10 mouse cellular contexts compared by ENCODE assay signal in the genomic region with DNA sequence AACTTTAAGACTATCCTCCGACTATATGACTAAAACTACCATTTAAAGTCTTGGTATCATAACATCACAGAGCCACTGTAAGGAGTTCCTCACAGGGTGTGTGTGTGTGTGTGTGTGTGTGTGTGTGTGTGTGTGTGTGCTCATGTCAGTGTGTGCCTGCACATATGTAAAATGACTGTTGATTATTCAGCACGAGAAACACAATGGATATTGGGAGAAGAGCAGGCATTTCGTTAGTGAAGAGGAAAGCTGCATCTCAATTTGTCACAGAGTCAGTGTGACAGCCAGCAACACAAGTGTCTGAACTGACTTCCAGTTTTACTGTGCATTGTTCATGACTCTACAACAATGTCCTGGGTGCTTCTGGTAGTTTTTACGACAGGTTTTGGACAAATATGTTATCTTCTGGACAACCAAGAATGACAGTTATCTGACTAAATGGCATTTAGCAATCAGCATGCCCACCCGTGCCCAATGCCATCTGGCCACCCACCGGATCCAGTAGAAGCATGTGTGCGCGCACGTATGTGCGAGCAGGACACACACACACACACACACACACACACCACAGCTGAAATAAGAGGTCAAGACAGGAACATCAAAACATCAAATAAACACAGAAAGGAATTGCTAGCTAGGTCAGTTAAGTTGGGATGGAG. TPM values are rescaled to one million over a fixed set of nuclear protein-coding genes. Genes with fewer than 3 reads are reported as not detected.
DNase-seq lines count a peak whose midpoint lies in the region; ATAC-seq and TF ChIP-seq lines count a peak whose summit lies in the region.
"Had no signal": no experiment of that assay in that cellular context is flagged by ENCODE, and none has a peak within 500 bp of the region (broad histone marks: within the 10 kb centered on the region; RNA-seq: fewer than 3 reads in every experiment).

No protein-coding gene starts in this region.

- no peaks in the 10 kb centered on the region for H3K36me3 ChIP-seq in heart, embryonic 13.5 days
- H3K36me3 ChIP-seq in embryonic facial prominence, embryonic 15.5 days, result no peaks in the 10 kb centered on the region
- no peaks in the 10 kb centered on the region for H3K36me3 ChIP-seq in intestine, embryonic 16.5 days (ENCODE audit: control insufficient read depth, insufficient read depth, low read length)
- no peaks in the 10 kb centered on the region for H3K36me3 ChIP-seq in midbrain, embryonic 16.5 days (ENCODE audit: control insufficient read depth, insufficient read depth, low read length)
- H3K36me3 ChIP-seq in thymus, adult 2 months (ENCODE audit: control insufficient read depth, insufficient read depth, low read length), result no peaks in the 10 kb centered on the region
- H3K36me3 ChIP-seq: G1E had no signal

- no peak for DNase-seq in heart, adult 8-10 months (ENCODE audit: low spot score)
- DNase-seq in thymus, adult 2 months, result no peak
- no peak for DNase-seq in adrenal gland, postnatal 14 days
- DNase-seq in right cerebral cortex, adult 2 months (ENCODE audit: low spot score in 2 of 2), result no peak

- H3K4me2 ChIP-seq in heart, embryonic 13.5 days, result peak overlapping the region; percentile 89
- H3K4me2 ChIP-seq in embryonic facial prominence, embryonic 15.5 days (replicated peaks), result 0 out of 2 replicates have a peak overlapping the region, but pooled peaks have one; percentile 99
- H3K4me2 ChIP-seq in intestine, embryonic 16.5 days (ENCODE audit: low read depth, low read length), result peak overlapping the region; percentile 94; the same call in 1 of the 2 replicates
- H3K4me2 ChIP-seq in midbrain, embryonic 16.5 days (ENCODE audit: low read length), result peak overlapping the region; percentile 95

- 68% methylated on average over 10 of the region's 10 CpGs for WGBS in heart, embryonic 13.5 days
- WGBS in embryonic facial prominence, embryonic 15.5 days, result 68% methylated on average over 10 of the region's 10 CpGs
- WGBS in intestine, embryonic 16.5 days, result 75% methylated on average over 10 of the region's 10 CpGs
- WGBS in midbrain, embryonic 16.5 days, result 41% methylated on average over 10 of the region's 10 CpGs
- WGBS in thymus, adult 2 months, result 87% methylated on average over 10 of the region's 10 CpGs

- H3K4me1 ChIP-seq in heart, embryonic 13.5 days, result no peaks in the 10 kb centered on the region
- H3K4me1 ChIP-seq in embryonic facial prominence, embryonic 15.5 days, result peaks cover 8% of the 10 kb centered on the region; the same call in 1 of the 2 replicates
- no peaks in the 10 kb centered on the region for H3K4me1 ChIP-seq in intestine, embryonic 16.5 days (ENCODE audit: control insufficient read depth, insufficient read depth, low read length)
- H3K4me1 ChIP-seq in midbrain, embryonic 16.5 days (ENCODE audit: control insufficient read depth, insufficient read depth, low read length), result peaks cover 5% of the 10 kb centered on the region
- no peaks in the 10 kb centered on the region; the same call in 1 of the 2 replicates for H3K4me1 ChIP-seq in thymus, adult 2 months (replicated peaks; ENCODE audit: control insufficient read depth, insufficient read depth, low read length)

- no peak overlapping the region for H3K27ac ChIP-seq in heart, embryonic 13.5 days (replicated peaks)
- no peak overlapping the region for H3K27ac ChIP-seq in embryonic facial prominence, embryonic 15.5 days (replicated peaks)
- no peak overlapping the region for H3K27ac ChIP-seq in intestine, embryonic 16.5 days (ENCODE audit: low read length)
- H3K27ac ChIP-seq in midbrain, embryonic 16.5 days (ENCODE audit: low read length), result no peak overlapping the region
- H3K27ac ChIP-seq in thymus, adult 2 months (ENCODE audit: control insufficient read depth, insufficient read depth, low read length), result no peak overlapping the region
- H3K27ac ChIP-seq: macrophage had no signal

- TF ChIP-seq POLR2A in thymus, adult 2 months (IDR thresholded peaks at IDR 0.05; ENCODE audit: control insufficient read depth, extremely low read depth, insufficient read depth, low read length, poor library complexity), result no peak

- ATAC-seq in heart, embryonic 13.5 days (ENCODE audit: extremely low read depth, insufficient number of reproducible peaks, low FRiP score, low TSS enrichment), result no peak
- ATAC-seq in embryonic facial prominence, embryonic 15.5 days (ENCODE audit: insufficient number of reproducible peaks, low FRiP score, low TSS enrichment, low read depth), result no peak
- ATAC-seq in intestine, embryonic 16.5 days, result no peak
- no peak for ATAC-seq in midbrain, embryonic 16.5 days

- H3K27me3 ChIP-seq in heart, embryonic 13.5 days (replicated peaks), result no peaks in the 10 kb centered on the region
- H3K27me3 ChIP-seq in embryonic facial prominence, embryonic 15.5 days, result no peaks in the 10 kb centered on the region
- no peaks in the 10 kb centered on the region for H3K27me3 ChIP-seq in intestine, embryonic 16.5 days (replicated peaks; ENCODE audit: control insufficient read depth, insufficient read depth, low read length)
- H3K27me3 ChIP-seq in midbrain, embryonic 16.5 days (ENCODE audit: control insufficient read depth, insufficient read depth, low read depth, low read length), result no peaks in the 10 kb centered on the region
- peaks cover 4% of the 10 kb centered on the region; the same call in 1 of the 2 replicates for H3K27me3 ChIP-seq in thymus, adult 2 months (ENCODE audit: control insufficient read depth, insufficient read depth, low read length)

- TF ChIP-seq CTCF in thymus, adult 2 months (IDR thresholded peaks at IDR 0.05; ENCODE audit: borderline replicate concordance, control insufficient read depth, extremely low read depth, insufficient read depth, low read length, poor library complexity), result no peak

- no peak overlapping the region for H3K9ac ChIP-seq in heart, embryonic 13.5 days
- H3K9ac ChIP-seq in embryonic facial prominence, embryonic 15.5 days, result no peak overlapping the region
- no peak overlapping the region for H3K9ac ChIP-seq in intestine, embryonic 16.5 days (ENCODE audit: low read depth, low read length)
- 0 out of 2 replicates have a peak overlapping the region, but pooled peaks have one; percentile 2 for H3K9ac ChIP-seq in midbrain, embryonic 16.5 days (ENCODE audit: low read depth, low read length)

- H3K4me3 ChIP-seq in heart, embryonic 13.5 days, result peak overlapping the region; percentile 83
- H3K4me3 ChIP-seq in embryonic facial prominence, embryonic 15.5 days (replicated peaks), result peak overlapping the region; percentile 71; the same call in 1 of the 2 replicates
- peak overlapping the region; percentile 73; the same call in 1 of the 2 replicates for H3K4me3 ChIP-seq in intestine, embryonic 16.5 days (ENCODE audit: low read length)
- peak overlapping the region; percentile 89 for H3K4me3 ChIP-seq in midbrain, embryonic 16.5 days (ENCODE audit: low read depth, low read length)
- H3K4me3 ChIP-seq in thymus, adult 2 months (ENCODE audit: control insufficient read depth, insufficient read depth, low read length), result no peak overlapping the region

- no peaks in the 10 kb centered on the region for H3K9me3 ChIP-seq in heart, embryonic 13.5 days
- no peaks in the 10 kb centered on the region for H3K9me3 ChIP-seq in embryonic facial prominence, embryonic 15.5 days (replicated peaks)
- no peaks in the 10 kb centered on the region for H3K9me3 ChIP-seq in intestine, embryonic 16.5 days (ENCODE audit: control insufficient read depth, low read length)
- H3K9me3 ChIP-seq in midbrain, embryonic 16.5 days (replicated peaks; ENCODE audit: control insufficient read depth, low read length, poor library complexity, severe bottlenecking), result no peaks in the 10 kb centered on the region

RNA-seq across cellular contexts. Expression of a gene that starts 3.1 kb away (rescaled TPM):
- 1.8 TPM in 2 replicates for polyA plus RNA-seq in heart, embryonic 13.5 days (2015; fragmentation: Nextera tagmentation; extraction: Ambion mirVana)
- total RNA-seq in heart, adult 8-10 months (2022), result 10 to 100 TPM in 1 of 4 experiments, 1 to 10 TPM in 3; 6.6 to 11.3 (median 7.9) TPM
- 2.3 TPM in 2 replicates for polyA plus RNA-seq in embryonic facial prominence, embryonic 15.5 days (2015; fragmentation: Nextera tagmentation; extraction: Ambion mirVana)
- polyA plus RNA-seq in intestine, embryonic 16.5 days (2015; fragmentation: Nextera tagmentation; extraction: Ambion mirVana), result 1.7 and 1.9 TPM in 2 replicates
- 9.4 and 9.7 TPM in 2 replicates for polyA plus RNA-seq in midbrain, embryonic 16.5 days (2015; fragmentation: Nextera tagmentation; extraction: Ambion mirVana)
- polyA plus RNA-seq in thymus, adult 2 months (2012; rRNA removed), result 0.38 and 0.42 TPM in 2 replicates
- total RNA-seq in adrenal gland, postnatal 14 days (2021), result 8.1 and 9.2 TPM in 2 replicates
- polyA plus RNA-seq: G1E had no signal
